Mouse (Mus musculus) adrenal gland, adult (tissue): Measurements from ENCODE around the gene Hacl1.

Experiments used
- DNase-seq, 2 experiments: peaks; one replicate each; pipeline ENCODE4 v3.0.0; 2022 to 2023; ENCODE audit warnings: low spot score in 1 of 2; ENCODE audit not compliant: inconsistent age in 2 of 2

Gene Hacl1

GRCm38 (mm10) chr14:31576846-31577697, 64.0 kb downstream of the Hacl1 start:
- DNase-seq, result no peak

GRCm38 (mm10) chr14:31575866-31576265, 65.2 kb downstream of the Hacl1 start:
- no peak for DNase-seq

GRCm38 (mm10) chr14:31574903-31575665, 66.0 kb downstream of the Hacl1 start:
- no peak for DNase-seq

GRCm38 (mm10) chr14:31572561-31573175, 68.4 kb downstream of the Hacl1 start:
- DNase-seq, result no peak

- DNase-seq, result no peak
These were observed 69.7 kb downstream of the Hacl1 start for GRCm38 (mm10) chr14:31571419-31571818.

GRCm38 (mm10) chr14:31570131-31570951, 70.7 kb downstream of the Hacl1 start:
- no peak for DNase-seq

DNA sequence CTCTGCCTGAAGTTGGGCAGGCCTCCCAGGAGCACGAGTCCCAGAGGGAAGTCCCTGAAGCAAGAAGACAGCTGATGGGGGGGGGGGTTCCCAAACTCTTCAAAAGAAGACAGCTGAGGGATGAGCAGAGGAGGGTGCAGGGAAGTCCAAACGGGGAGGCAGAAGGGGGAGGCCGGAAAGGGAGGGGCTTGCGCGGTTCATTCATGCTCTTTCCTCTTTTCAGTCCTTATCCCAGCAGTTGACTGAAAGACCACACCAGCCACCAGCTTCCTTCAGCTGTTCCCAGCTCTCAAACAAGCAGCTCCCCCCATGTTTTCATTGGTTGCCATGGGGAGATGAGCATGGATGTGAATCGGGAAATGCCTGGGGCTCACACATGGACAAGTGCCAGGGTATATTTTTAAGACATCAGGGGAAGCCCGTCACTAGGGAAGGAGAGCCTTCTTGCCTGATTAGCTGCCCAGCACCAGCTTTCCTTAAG, 71.9 kb downstream of the Hacl1 start:
- peak in 1 of 2 experiments; percentile 27 for DNase-seq

- DNase-seq, result no peak
These were observed 75.4 kb downstream of the Hacl1 start for GRCm38 (mm10) chr14:31565478-31566212.

- peak; percentile 65 to 90 for DNase-seq
These were observed 76.5 kb downstream of the Hacl1 start for GRCm38 (mm10) chr14:31564452-31565179.

- DNase-seq, result peak in 1 of 2 experiments; percentile 23
These were observed 80.2 kb downstream of the Hacl1 start for GRCm38 (mm10) chr14:31560886-31561285.

DNA sequence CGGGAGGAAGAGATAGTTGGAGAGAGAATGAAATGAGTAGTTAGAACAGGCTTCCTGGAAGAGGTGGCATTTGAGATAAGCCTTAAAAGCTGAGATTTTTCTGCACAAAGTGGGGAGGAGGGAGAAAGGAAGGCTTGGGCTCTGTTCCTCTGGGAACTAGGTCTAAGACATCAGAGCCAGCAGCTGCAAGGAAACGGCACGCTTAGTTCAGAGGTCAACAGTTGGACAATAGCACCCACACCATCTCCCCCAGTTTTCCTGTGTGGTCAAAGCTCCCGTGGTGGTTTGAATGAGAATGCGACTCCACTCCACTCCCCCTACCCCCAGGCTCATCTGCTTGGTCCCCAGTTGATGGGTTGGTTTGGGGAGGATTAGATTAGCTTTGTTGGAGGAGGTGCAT, 81.9 kb downstream of the Hacl1 start:
- DNase-seq, result no peak

GRCm38 (mm10) chr14:31557784-31558183, 83.3 kb downstream of the Hacl1 start:
- peak in 1 of 2 experiments; percentile 25 for DNase-seq

DNA sequence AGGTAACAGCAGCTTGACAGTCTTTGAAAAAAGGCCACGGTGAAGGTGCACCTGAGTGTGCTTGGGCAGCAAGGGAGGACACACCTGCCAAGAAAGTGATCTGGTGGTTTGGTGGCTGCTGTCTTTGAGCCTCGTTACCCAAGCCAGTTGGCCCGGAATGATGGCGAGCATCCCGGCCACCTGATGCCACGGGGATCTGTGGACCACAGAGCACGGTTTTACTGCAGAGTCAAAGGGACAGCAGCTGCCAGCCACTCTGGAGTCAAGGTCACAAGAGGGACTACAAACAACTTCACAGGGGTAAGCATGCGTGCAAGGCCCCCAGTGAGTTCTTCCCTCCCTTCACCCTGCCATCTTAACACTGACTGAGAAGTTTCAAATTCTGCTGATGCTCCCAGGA, 83.8 kb downstream of the Hacl1 start:
- no peak for DNase-seq

- DNase-seq, result no peak
These were observed 84.4 kb downstream of the Hacl1 start for GRCm38 (mm10) chr14:31556526-31557260.

GRCm38 (mm10) chr14:31555963-31556434, 85.1 kb downstream of the Hacl1 start:
- no peak for DNase-seq

GRCm38 (mm10) chr14:31555021-31555420, 86.1 kb downstream of the Hacl1 start:
- no peak for DNase-seq
